Mouse (Mus musculus) ES-E14 (cell line): ENCODE measurements around the gene Nlrp1a. TPM values are rescaled to one million over a fixed set of nuclear protein-coding genes. Genes with fewer than 3 reads are reported as not detected.

Experiments
- DNase-seq: peaks from one replicate; pipeline ENCODE4 v3.0.0-alpha.2; 2013; ENCODE audit warnings: low read depth, low spot score
- H3K27ac ChIP-seq: 2 replicates; pipeline ENCODE4 v1.5.1; 2012; ENCODE audit warnings: low read depth, mild to moderate bottlenecking, low read length, moderate library complexity, mixed read lengths; ENCODE audit not compliant: poor library complexity, insufficient read depth, severe bottlenecking
- H3K36me3 ChIP-seq: 2 replicates; pipeline ENCODE4 v1.6.1; 2012; ENCODE audit warnings: mild to moderate bottlenecking, low read length, moderate library complexity, mixed read lengths; ENCODE audit not compliant: control insufficient read depth, poor library complexity, insufficient read depth, severe bottlenecking
- H3K4me1 ChIP-seq, 2 experiments: fragments of 150-350 bp in 1 of 2; sonication (generic) in 1 of 2; 2 replicates each; pipeline ENCODE4 v1.6.1; 2012; ENCODE audit warnings: low read length in 2 of 2, mild to moderate bottlenecking in 1 of 2, mixed read lengths in 1 of 2; ENCODE audit not compliant: control insufficient read depth in 2 of 2, insufficient read depth in 2 of 2, poor library complexity in 1 of 2
- H3K4me3 ChIP-seq, 2 experiments: fragments of 150-350 bp in 1 of 2; sonication (generic) in 1 of 2; 2 replicates each; pipeline ENCODE4 v1.5.1; 2012; ENCODE audit warnings: low read length in 2 of 2, low read depth in 1 of 2, mild to moderate bottlenecking in 1 of 2, mixed read lengths in 1 of 2; ENCODE audit not compliant: insufficient read depth in 1 of 2, poor library complexity in 1 of 2, severe bottlenecking in 1 of 2
- H3K9ac ChIP-seq: 2 replicates; pipeline ENCODE4 v1.6.1; 2012; ENCODE audit warnings: low read depth, mild to moderate bottlenecking, low read length, mixed read lengths; ENCODE audit not compliant: poor library complexity, insufficient read depth, severe bottlenecking
- H3K9me3 ChIP-seq: fragments of 150-350 bp; sonication (generic); 2 replicates; pipeline ENCODE4 v1.6.1; 2012; ENCODE audit warnings: low read depth, mild to moderate bottlenecking, low read length; ENCODE audit not compliant: control insufficient read depth, insufficient read depth
- CHD2 ChIP-seq: IDR thresholded peaks from 2 replicates; pipeline ENCODE4 v1.6.1; 2014; ENCODE audit warnings: mild to moderate bottlenecking, low read depth, low read length, inconsistent platforms
- HCFC1 ChIP-seq: IDR thresholded peaks from 2 replicates; pipeline ENCODE4 v1.6.1; 2012; ENCODE audit warnings: low read length, inconsistent platforms, borderline replicate concordance; ENCODE audit not compliant: insufficient read depth
- MAFK ChIP-seq: IDR thresholded peaks from 2 replicates; pipeline ENCODE4 v1.6.1; 2014; ENCODE audit warnings: mild to moderate bottlenecking, low read depth, low read length, inconsistent platforms; ENCODE audit not compliant: insufficient read depth
- ZC3H11A ChIP-seq: IDR thresholded peaks from 2 replicates; pipeline ENCODE4 v1.6.1; 2012; ENCODE audit warnings: low read depth, mild to moderate bottlenecking, inconsistent platforms, low read length, borderline replicate concordance
- in situ Hi-C, 2 experiments: fragments of 600-800 bp; cut with MboI; formaldehyde crosslinking; loops; one replicate each; pipeline ENCODE4 v1.15.1; 2025; ENCODE audit warnings: low sequenced_read_pairs in 2 of 2, inconsistent platforms in 1 of 2; ENCODE audit not compliant: unreplicated experiment in 2 of 2
- total RNA-seq: library from RNA; depleted of rRNA; stranded (reverse); fragments of 300-350 nt; gene quantifications from 2 replicates; pipeline ENCODE4 v1.2.3, GENCODE M21; 2012; rRNA removed

Gene Nlrp1a
- total RNA-seq, 1 experiment, result not detected

DNA sequence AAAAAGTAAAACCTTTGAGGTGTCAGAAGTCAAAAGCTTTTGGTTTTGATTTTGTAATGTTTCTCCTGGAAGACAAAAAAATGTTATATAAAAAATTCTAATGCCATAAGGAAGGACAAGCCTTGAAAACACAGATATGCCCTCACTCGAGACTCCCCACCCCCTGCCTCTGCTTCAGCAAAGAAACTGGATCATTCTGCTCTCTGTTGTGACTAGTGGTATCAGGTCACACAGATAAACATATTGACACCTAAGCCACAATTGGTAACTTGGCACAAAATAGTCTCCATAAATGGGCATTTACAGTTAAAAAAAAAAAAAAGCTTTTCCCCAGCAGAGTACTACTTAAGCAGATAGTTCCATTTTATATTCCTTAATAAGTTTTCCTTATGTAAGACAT, 68.2 kb downstream of the Nlrp1a start:
- DNase-seq, result no peak
- TF ChIP-seq HCFC1 (no peak), MAFK (no peak)
- H3K36me3 ChIP-seq, result no peaks in the 10 kb centered on the region
- no peak overlapping the region for H3K9ac ChIP-seq
- H3K9me3 ChIP-seq, result no peaks in the 10 kb centered on the region
- H3K4me3 ChIP-seq, result no peak overlapping the region
- in situ Hi-C loops, result no loop called here
- H3K4me1 ChIP-seq, result no peaks in the 10 kb centered on the region
- H3K27ac ChIP-seq, result no peak overlapping the region

DNA sequence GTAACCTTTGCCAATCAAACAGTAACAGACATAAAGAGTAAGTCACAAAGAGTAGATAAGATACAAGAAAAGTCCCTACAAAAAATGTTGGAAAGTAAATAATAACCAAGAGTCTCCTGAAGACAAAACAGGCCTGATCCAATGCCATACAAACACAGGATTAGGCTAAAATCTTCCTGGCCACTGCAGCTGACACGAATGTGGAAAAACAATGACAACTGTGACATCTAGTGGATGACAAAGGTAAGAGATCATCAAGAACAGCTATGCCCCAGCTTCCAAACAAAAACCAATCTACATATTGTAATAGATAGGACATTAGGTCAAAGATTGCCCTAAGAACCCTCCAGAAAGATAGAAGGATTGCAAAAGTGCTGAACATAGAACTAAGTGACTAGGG, 92.0 kb downstream of the Nlrp1a start:
- in situ Hi-C loops, result no loop called here
- DNase-seq, result no peak
- no peaks in the 10 kb centered on the region for H3K4me1 ChIP-seq
- no peak for TF ChIP-seq CHD2
- TF ChIP-seq ZC3H11A, result peak; percentile 38; the same call in 1 of the 2 replicates
- no peak overlapping the region for H3K4me3 ChIP-seq
- H3K36me3 ChIP-seq, result no peaks in the 10 kb centered on the region
- H3K9me3 ChIP-seq, result no peaks in the 10 kb centered on the region
- no peak overlapping the region for H3K27ac ChIP-seq
- H3K9ac ChIP-seq, result no peak overlapping the region

Other genes starting within 250 kb of the Nlrp1a start
- 120 and 121 TPM in 2 replicates for gene Nup88, start 174.7 kb downstream of the Nlrp1a start, total RNA-seq
- gene Rpain, start 174.5 kb downstream of the Nlrp1a start, total RNA-seq, result 58.6 and 74.6 TPM in 2 replicates
- gene C1qbp, start 161.7 kb downstream of the Nlrp1a start, total RNA-seq, result 97.4 and 139 TPM in 2 replicates
- gene Dhx33, start 140.3 kb downstream of the Nlrp1a start, total RNA-seq, result 29.9 and 32.7 TPM in 2 replicates
- gene Mis12, start 125.1 kb downstream of the Nlrp1a start, total RNA-seq, result 17.5 and 27.0 TPM in 2 replicates
- gene Derl2, start 124.9 kb downstream of the Nlrp1a start, total RNA-seq, result 44.2 and 45.1 TPM in 2 replicates
- gene 6330403K07Rik, start 111.2 kb downstream of the Nlrp1a start, total RNA-seq, result 2.3 and 4.2 TPM in 2 replicates
- not detected in 2 replicates for gene Nlrp1b, start 86.0 kb upstream of the Nlrp1a start, total RNA-seq